Mouse (Mus musculus): Measurements from ENCODE around the gene Unc45a. TPM values are rescaled to one million over a fixed set of nuclear protein-coding genes. Genes with fewer than 3 reads are reported as not detected.

The Unc45a gene
- total RNA-seq, 2 experiments from 2014 or later = 11.6 to 12.6 TPM

- no peak for DNase-seq
Observed at GRCm38 (mm10) chr7:80281646-80282045, 59.2 kb downstream of the Unc45a start.

DNA sequence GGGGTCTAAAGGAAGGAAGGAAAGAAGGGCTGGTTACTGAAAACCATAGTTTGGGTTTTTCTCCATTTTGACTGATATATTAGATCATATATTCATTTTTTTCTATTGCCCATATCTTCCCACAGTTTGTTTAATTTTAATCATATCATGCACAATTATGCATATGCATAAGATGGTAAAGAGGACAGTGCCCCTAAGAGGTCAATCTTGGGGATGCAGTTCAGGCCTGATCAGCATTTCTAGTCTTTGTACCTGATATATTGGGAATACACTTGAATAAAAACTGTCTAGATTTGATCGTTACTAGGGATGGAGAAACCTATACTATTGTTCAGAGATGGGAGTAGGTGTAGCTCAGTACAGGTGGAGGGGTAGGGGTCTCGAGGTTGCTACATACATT is 59.8 kb downstream of the Unc45a start:
- DNase-seq = no peak

GRCm38 (mm10) chr7:80280032-80280431 is 60.8 kb downstream of the Unc45a start:
- DNase-seq = no peak

DNA sequence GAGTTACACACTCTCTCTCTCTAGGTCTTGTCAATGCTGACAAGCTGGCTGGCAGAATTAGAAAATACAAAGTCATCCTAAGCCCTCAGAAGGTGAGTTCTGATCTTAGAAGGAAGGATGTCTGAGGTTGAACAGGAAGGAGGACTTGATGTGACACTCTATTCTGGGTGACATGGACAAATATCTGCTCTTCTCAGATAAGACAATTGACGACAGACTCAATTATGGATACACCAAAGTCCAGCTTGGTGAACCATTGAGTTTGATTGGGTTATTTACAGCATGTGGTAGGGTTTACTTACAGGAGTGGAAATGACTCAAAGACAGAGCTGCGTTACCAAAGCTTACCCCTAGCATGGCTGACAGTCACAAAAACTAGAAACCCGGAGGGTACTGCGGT is 64.4 kb downstream of the Unc45a start:
- DNase-seq = no peak

Other genes starting within 250 kb of the Unc45a start
- gene Idh2, start 225.6 kb downstream of the Unc45a start, total RNA-seq (2021) = 100 to 1,000 TPM; 102 to 256 TPM
- gene Sema4b, start 154.2 kb downstream of the Unc45a start, total RNA-seq (2021) = 1 to 10 TPM; 1.6 to 2.5 TPM
- 1 to 10 TPM; 5.8 to 8.5 TPM for gene Cib1, start 108.2 kb downstream of the Unc45a start, total RNA-seq (2021)
- under 1 TPM; 0.77 to 0.91 TPM for gene Gdpgp1, start 108.1 kb downstream of the Unc45a start, total RNA-seq (2021)
- gene Ttll13, start 94.6 kb downstream of the Unc45a start, total RNA-seq (2021) = not detected
- gene Ngrn, start 79.8 kb downstream of the Unc45a start, total RNA-seq (2021) = 10 to 100 TPM; 20.4 to 22.4 TPM
- gene Vps33b, start 71.4 kb downstream of the Unc45a start, total RNA-seq (2021) = 1 to 10 TPM; 2.9 to 3.7 TPM
- 1 to 10 TPM; 2.4 to 2.9 TPM for gene Prc1, start 46.6 kb downstream of the Unc45a start, total RNA-seq (2021)
- gene Rccd1, start 16.6 kb downstream of the Unc45a start, total RNA-seq (2021) = 1 to 10 TPM; 8.1 to 8.6 TPM
- gene Hddc3, start 2.1 kb upstream of the Unc45a start, total RNA-seq (2021) = 10 to 100 TPM; 21.6 to 22.8 TPM
- gene Man2a2, start 30.4 kb upstream of the Unc45a start, total RNA-seq (2021) = 100 to 1,000 TPM; 138 to 146 TPM
- gene Fes, start 46.9 kb upstream of the Unc45a start, total RNA-seq (2021) = 1 to 10 TPM; 3.3 to 3.4 TPM
- gene Furin, start 64.4 kb upstream of the Unc45a start, total RNA-seq (2021) = 10 to 100 TPM; 38.5 to 44.8 TPM
- 1 to 10 TPM in 1 of 2 experiments, under 1 TPM in 1; 0.94 to 1.3 TPM for gene Blm, start 194.1 kb upstream of the Unc45a start, total RNA-seq (2021)